Mouse (Mus musculus) liver, adult 2 months (tissue): Measurements from ENCODE around the gene Cavin3.

Experiments
- CTCF ChIP-seq: fragments of 200-500 bp; IDR thresholded peaks from 2 replicates; pipeline ENCODE4 v1.5.1; 2011; ENCODE audit warnings: low read depth, low read length, control low read depth
- POLR2A ChIP-seq: fragments of 200-500 bp; IDR thresholded peaks from 2 replicates; pipeline ENCODE4 v1.6.1; 2011; ENCODE audit warnings: low read length, control low read depth; ENCODE audit not compliant: insufficient read depth; ENCODE audit errors: extremely low read depth

- no peak for TF ChIP-seq POLR2A
- no peak for TF ChIP-seq CTCF
Observed at GRCm38 (mm10) chr7:105513845-105514291, 31.8 kb upstream of the Cavin3 start.
